Mouse (Mus musculus) hindbrain, postnatal 0 days (tissue): ENCODE measurements at regions not wholly inside any gene's neighbourhood (a gene's known extent, or its start where the extent isn't known, plus 50 kb on each side); places are given as distances from the start of the nearest gene placed in this dataset.

Experiments
- ATAC-seq: fragments of 200-750 bp; cut with Nextera tagmentation; 2 replicates; pipeline ENCODE4 v1.8.0; 2017; ENCODE audit warnings: mild to moderate bottlenecking, moderate TSS enrichment, moderate library complexity
- DNase-seq: peaks from one replicate; pipeline ENCODE4 v3.0.0-alpha.2; 2015; ENCODE audit warnings: low spot score
- H3K27ac ChIP-seq: fragments of 300-500 bp; sonication (generic); 2 replicates; pipeline ENCODE4 v1.5.1; 2014; ENCODE audit warnings: mild to moderate bottlenecking
- H3K27me3 ChIP-seq: fragments of 300-500 bp; sonication (generic); 2 replicates; pipeline ENCODE4 v1.6.1; 2014; ENCODE audit warnings: low read length, mixed read lengths; ENCODE audit not compliant: insufficient read depth
- H3K36me3 ChIP-seq: fragments of 300-500 bp; sonication (generic); 2 replicates; pipeline ENCODE4 v1.6.1; 2014; ENCODE audit warnings: low read length, mixed read lengths; ENCODE audit not compliant: insufficient read depth
- H3K4me1 ChIP-seq: fragments of 300-500 bp; sonication (generic); 2 replicates; pipeline ENCODE4 v1.6.1; 2014; ENCODE audit warnings: antibody characterized with exemption, low read length, mixed read lengths; ENCODE audit not compliant: insufficient read depth
- H3K4me2 ChIP-seq: fragments of 300-500 bp; sonication (generic); 2 replicates; pipeline ENCODE4 v1.6.1; 2014; ENCODE audit warnings: low read depth, mild to moderate bottlenecking, low read length, moderate library complexity, mixed read lengths
- H3K4me3 ChIP-seq: fragments of 300-500 bp; sonication (generic); 2 replicates; pipeline ENCODE4 v1.5.1; 2014; ENCODE audit warnings: low read length
- H3K9ac ChIP-seq: fragments of 300-500 bp; sonication (generic); replicated peaks from 2 replicates; pipeline ENCODE4 v1.6.1; 2014; ENCODE audit warnings: mild to moderate bottlenecking, low read length, moderate library complexity, mixed read lengths
- H3K9me3 ChIP-seq: fragments of 300-500 bp; sonication (generic); 2 replicates; pipeline ENCODE4 v1.6.1; 2016; ENCODE audit warnings: low read length, mixed read lengths
- CTCF ChIP-seq: IDR thresholded peaks from 2 replicates; pipeline ENCODE4 v1.5.1; 2016; ENCODE audit warnings: antibody characterized with exemption, control low read depth, low read depth
- WGBS: fragments of 180-500 bp; shearing (Covaris S2); extraction: QIAGEN DNeasy Blood & Tissue Kit; methylation state at CpG from one replicate; pipeline ENCODE4 v1.1.7; 2014; 5-methylcytosine and 5-hydroxymethylcytosine counted together

DNA sequence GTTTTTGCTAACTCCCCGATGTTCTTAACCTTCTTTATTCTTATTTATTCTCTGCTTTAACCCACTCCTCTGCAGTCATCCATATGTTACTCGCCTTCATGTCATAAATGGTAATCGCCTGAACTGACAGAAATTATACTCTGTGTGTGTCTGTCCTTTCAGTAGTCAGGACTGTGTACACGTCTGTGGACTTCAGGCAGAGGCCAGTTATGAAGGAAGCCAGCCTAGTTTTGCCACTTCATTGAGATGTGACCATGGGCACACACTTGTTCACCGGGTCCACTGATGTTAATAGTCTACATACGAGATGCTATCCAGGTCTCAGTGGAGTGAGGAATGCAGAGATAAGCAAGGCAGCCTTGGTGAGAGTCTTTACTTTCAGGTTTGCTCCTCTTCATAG lies 143.0 kb downstream of the Bcl11b start:
- TF ChIP-seq CTCF = no peak

More for the DNA sequence above, 143.0 kb downstream of the Bcl11b start:
- WGBS = 86% methylated on average over 6 of the region's 6 CpGs
- Histone ChIP-seq H3K9me3 (no peaks in the 10 kb centered on the region; the same call in 1 of the 2 replicates), H3K4me1 (no peaks in the 10 kb centered on the region), H3K27me3 (no peaks in the 10 kb centered on the region), H3K27ac (no peak overlapping the region), H3K4me2 (no peak overlapping the region), H3K36me3 (no peaks in the 10 kb centered on the region), H3K9ac (no peak overlapping the region), H3K4me3 (no peak overlapping the region)
- ATAC-seq (no peak), DNase-seq (no peak)
